18 mouse cellular contexts compared by ENCODE assay signal in genomic region chr1:157074937-157075336, GRCm38 (mm10). TPM values are rescaled to one million over a fixed set of nuclear protein-coding genes. Genes with fewer than 3 reads are reported as not detected.
DNase-seq lines count a peak whose midpoint lies in the region; ATAC-seq and TF ChIP-seq lines count a peak whose summit lies in the region.
"Had no signal": no experiment of that assay in that cellular context is flagged by ENCODE, and none has a peak within 500 bp of the region (broad histone marks: within the 10 kb centered on the region; RNA-seq: fewer than 3 reads in every experiment).

No protein-coding gene starts in this region.

- WGBS in stomach, embryonic 16.5 days: 68% methylated on average over 7 of the region's 7 CpGs
- 62% methylated on average over 7 of the region's 7 CpGs for WGBS in stomach, postnatal 0 days
- WGBS in olfactory bulb, adult 2 months: 47% methylated on average over 7 of the region's 7 CpGs

- no peak for TF ChIP-seq EP300 in stomach, postnatal 0 days (optimal IDR thresholded peaks at IDR 0.05)

- no peak for ATAC-seq in stomach, embryonic 16.5 days (ENCODE audit: insufficient read depth, low FRiP score)
- no peak for ATAC-seq in stomach, postnatal 0 days (ENCODE audit: low FRiP score, low TSS enrichment)
- ATAC-seq: intestine, postnatal 0 days had no signal

- no peak for TF ChIP-seq CTCF in stomach, postnatal 0 days (IDR thresholded peaks at IDR 0.05; ENCODE audit: low read depth)
- TF ChIP-seq CTCF in olfactory bulb, adult 2 months (IDR thresholded peaks at IDR 0.05; ENCODE audit: insufficient read depth, low read depth, low read length): no peak

- no peak overlapping the region for H3K9ac ChIP-seq in stomach, embryonic 16.5 days (ENCODE audit: low read length)
- H3K9ac ChIP-seq in stomach, postnatal 0 days (ENCODE audit: low read length): no peak overlapping the region
- H3K9ac ChIP-seq: liver, embryonic 13.5 days; neural tube, embryonic 12.5 days had no signal

- TF ChIP-seq POLR2A in olfactory bulb, adult 2 months (IDR thresholded peaks at IDR 0.05; ENCODE audit: insufficient read depth, low read depth, low read length): no peak

- H3K4me2 ChIP-seq in stomach, embryonic 16.5 days (ENCODE audit: low read depth, low read length): no peak overlapping the region
- no peak overlapping the region for H3K4me2 ChIP-seq in stomach, postnatal 0 days (replicated peaks; ENCODE audit: low read depth)
- H3K4me2 ChIP-seq: liver, embryonic 13.5 days; neural tube, embryonic 12.5 days had no signal

- no peaks in the 10 kb centered on the region; the same call in 1 of the 2 replicates for H3K4me1 ChIP-seq in stomach, embryonic 16.5 days (ENCODE audit: control insufficient read depth, insufficient read depth, low read length)
- H3K4me1 ChIP-seq in stomach, postnatal 0 days (replicated peaks; ENCODE audit: control insufficient read depth, insufficient read depth): no peaks in the 10 kb centered on the region
- peaks cover 22% of the 10 kb centered on the region for H3K4me1 ChIP-seq in olfactory bulb, adult 2 months (ENCODE audit: control insufficient read depth, insufficient read depth, low read length)

- no peak overlapping the region for H3K4me3 ChIP-seq in stomach, embryonic 16.5 days (replicated peaks; ENCODE audit: low read length)
- H3K4me3 ChIP-seq in stomach, postnatal 0 days (ENCODE audit: low read depth, low read length): no peak overlapping the region
- H3K4me3 ChIP-seq in olfactory bulb, adult 2 months (ENCODE audit: insufficient read depth, low read depth, low read length): no peak overlapping the region
- H3K4me3 ChIP-seq: liver, embryonic 13.5 days; neural tube, embryonic 12.5 days had no signal

- no peaks in the 10 kb centered on the region for H3K27me3 ChIP-seq in stomach, embryonic 16.5 days (ENCODE audit: control insufficient read depth, insufficient read depth, low read length)
- no peaks in the 10 kb centered on the region for H3K27me3 ChIP-seq in stomach, postnatal 0 days (ENCODE audit: control insufficient read depth, insufficient read depth, low read length)
- H3K27me3 ChIP-seq: liver, embryonic 13.5 days; neural tube, embryonic 12.5 days had no signal

- peak overlapping the region; percentile 77; the same call in 1 of the 2 replicates for H3K27ac ChIP-seq in stomach, embryonic 16.5 days (ENCODE audit: low read length)
- H3K27ac ChIP-seq in stomach, postnatal 0 days (replicated peaks): no peak overlapping the region
- H3K27ac ChIP-seq in olfactory bulb, adult 2 months (ENCODE audit: insufficient read depth, low read depth, low read length): peak overlapping the region; percentile 33; the same call in 1 of the 2 replicates
- H3K27ac ChIP-seq: liver, embryonic 13.5 days; neural tube, embryonic 12.5 days had no signal

- DNase-seq in gastrocnemius, postnatal 14 days: peak; percentile 26
- DNase-seq in gastrocnemius, adult 18-20 months (ENCODE audit: low spot score): no peak
- DNase-seq in stomach, postnatal 0 days (ENCODE audit: low spot score): no peak
- DNase-seq in NIH3T3 (ENCODE audit: low read depth): peak; percentile 53
- DNase-seq in layer of hippocampus, adult 9-10 months (ENCODE audit: low spot score): no peak
- no peak for DNase-seq in cerebellum, adult 11 months
- DNase-seq: cerebellum, adult 8-10 months; liver, embryonic 13.5 days; thymus, postnatal 4 days had no signal

- no peaks in the 10 kb centered on the region for H3K36me3 ChIP-seq in stomach, embryonic 16.5 days (ENCODE audit: control insufficient read depth, insufficient read depth, low read length)
- no peaks in the 10 kb centered on the region for H3K36me3 ChIP-seq in stomach, postnatal 0 days (ENCODE audit: control insufficient read depth, insufficient read depth, low read length)
- H3K36me3 ChIP-seq: liver, embryonic 13.5 days; neural tube, embryonic 12.5 days had no signal

- no peaks in the 10 kb centered on the region for H3K9me3 ChIP-seq in stomach, embryonic 16.5 days (replicated peaks; ENCODE audit: control insufficient read depth, low read length)
- H3K9me3 ChIP-seq in stomach, postnatal 0 days (ENCODE audit: control insufficient read depth, low read length): no peaks in the 10 kb centered on the region
- H3K9me3 ChIP-seq: liver, embryonic 13.5 days; neural tube, embryonic 12.5 days had no signal

- intact Hi-C loops in gastrocnemius, postnatal 14 days (cut with DNase I; ENCODE audit: low total_unique reads): loop anchor here (5.0 kb wide), 1 partner anchor 333 kb away; no protein-coding TSS in a partner anchor

RNA-seq across cellular contexts. Expression of gene Tex35, which starts 33.5 kb away (rescaled TPM):
- total RNA-seq in gastrocnemius, postnatal 14 days (2021): not detected
- not detected for total RNA-seq in gastrocnemius, adult 18-20 months (2021)
- not detected in 2 replicates for polyA plus RNA-seq in stomach, embryonic 16.5 days (2015; fragmentation: Nextera tagmentation; extraction: Ambion mirVana)
- not detected in 2 replicates for polyA plus RNA-seq in stomach, postnatal 0 days (2015; fragmentation: Nextera tagmentation; extraction: Ambion mirVana)
- polyA plus RNA-seq in olfactory bulb, adult 2 months (2012; ENCODE audit: insufficient read depth, insufficient read length, low replicate concordance, missing spikeins): not detected in 2 replicates
- total RNA-seq: heart, adult 8-10 months; layer of hippocampus, adult 18-20 months; left cerebral cortex, postnatal 14 days had no signal
- polyA plus RNA-seq: hindbrain, embryonic 11.5 days; intestine, postnatal 0 days; liver, embryonic 13.5 days; midbrain, embryonic 14.5 days; neural tube, embryonic 12.5 days had no signal

Comparison
In these comparisons a context has a peak if more than half of its experiments do, and no peak if none do; other contexts are left out.
1. DNase-seq: peak in gastrocnemius, postnatal 14 days (single experiment) and NIH3T3 (single experiment); none in gastrocnemius, adult 18-20 months (single experiment), stomach, postnatal 0 days (single experiment), layer of hippocampus, adult 9-10 months (single experiment) and cerebellum, adult 11 months (single experiment).